Mouse (Mus musculus): Measurements from ENCODE around the gene Srebf1.

The Srebf1 gene

DNA sequence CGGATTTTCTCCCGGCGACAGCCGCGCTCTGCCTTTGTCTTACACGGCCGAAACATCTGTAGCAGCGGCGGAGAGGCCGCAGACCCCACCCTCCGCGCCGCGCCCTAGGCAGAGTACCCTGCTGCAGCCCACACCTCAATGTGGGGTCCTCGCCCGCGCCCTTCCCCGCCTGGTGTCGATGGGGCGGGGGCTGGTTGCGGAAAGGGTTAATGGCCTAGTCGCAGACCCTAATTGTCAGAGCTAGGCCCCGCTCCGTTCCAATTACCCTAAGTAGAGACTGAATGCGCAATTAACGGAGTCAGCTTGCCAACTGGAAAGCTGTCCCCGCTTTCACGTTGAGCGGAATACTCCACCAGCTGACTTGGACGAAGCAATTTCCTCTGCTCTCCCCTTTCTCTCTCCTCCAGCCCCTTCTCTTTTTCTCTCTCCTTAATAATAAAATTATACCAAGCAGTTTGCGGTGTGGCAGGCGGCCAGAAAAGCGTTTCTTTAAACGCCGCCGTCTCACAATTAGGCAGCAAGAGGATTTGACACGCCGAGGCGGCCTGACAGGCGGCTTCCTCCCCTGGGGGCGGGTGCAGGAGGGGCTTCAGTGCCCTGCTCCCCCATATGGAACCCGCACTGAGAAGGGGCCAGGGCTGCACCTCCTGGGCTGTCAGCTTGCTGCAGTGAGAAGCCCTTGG is 45.3 kb downstream of the Srebf1 start:
- DNase-seq (ENCODE audit: low spot score) = no peak

DNA sequence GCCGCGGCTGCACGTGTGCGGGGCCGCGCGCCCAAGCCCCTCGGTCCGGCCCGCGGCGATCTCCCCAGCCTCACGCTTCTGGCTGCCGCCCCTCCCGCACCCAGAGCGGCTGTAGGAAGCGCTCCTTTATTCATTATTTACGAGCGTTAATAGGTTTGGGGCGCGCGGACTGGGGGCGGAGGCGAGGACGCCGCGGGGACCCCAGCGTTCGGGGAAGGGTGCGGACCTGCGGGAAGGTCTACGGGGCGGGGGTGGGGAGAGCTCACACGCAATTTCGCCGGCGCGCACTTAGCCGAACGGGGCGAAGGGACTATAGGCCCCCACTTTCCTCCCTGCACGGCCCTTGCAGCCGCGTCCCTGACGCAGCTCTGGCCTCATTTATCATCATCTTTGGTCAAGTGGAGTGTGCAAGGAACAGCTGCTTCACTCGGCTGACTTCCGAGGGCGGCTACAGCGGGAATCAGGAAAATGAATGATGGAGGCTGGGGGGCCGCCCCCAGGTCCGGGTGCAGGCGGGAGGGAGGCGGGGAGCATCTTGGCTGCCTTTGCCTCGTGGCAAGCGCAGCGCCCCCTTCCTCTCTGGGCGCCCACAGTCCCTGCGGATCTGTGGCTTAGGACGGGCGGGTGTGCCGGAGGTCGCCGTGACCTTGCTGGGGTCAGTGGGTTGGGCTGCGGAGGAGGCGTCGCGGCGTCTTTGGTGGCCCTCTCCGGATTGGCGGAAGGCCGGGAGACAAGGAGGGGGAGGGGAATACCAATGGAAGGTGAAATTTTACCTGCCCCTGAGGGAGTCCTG is 46.0 kb downstream of the Srebf1 start:
- DNase-seq (ENCODE audit: low spot score) = no peak

DNA sequence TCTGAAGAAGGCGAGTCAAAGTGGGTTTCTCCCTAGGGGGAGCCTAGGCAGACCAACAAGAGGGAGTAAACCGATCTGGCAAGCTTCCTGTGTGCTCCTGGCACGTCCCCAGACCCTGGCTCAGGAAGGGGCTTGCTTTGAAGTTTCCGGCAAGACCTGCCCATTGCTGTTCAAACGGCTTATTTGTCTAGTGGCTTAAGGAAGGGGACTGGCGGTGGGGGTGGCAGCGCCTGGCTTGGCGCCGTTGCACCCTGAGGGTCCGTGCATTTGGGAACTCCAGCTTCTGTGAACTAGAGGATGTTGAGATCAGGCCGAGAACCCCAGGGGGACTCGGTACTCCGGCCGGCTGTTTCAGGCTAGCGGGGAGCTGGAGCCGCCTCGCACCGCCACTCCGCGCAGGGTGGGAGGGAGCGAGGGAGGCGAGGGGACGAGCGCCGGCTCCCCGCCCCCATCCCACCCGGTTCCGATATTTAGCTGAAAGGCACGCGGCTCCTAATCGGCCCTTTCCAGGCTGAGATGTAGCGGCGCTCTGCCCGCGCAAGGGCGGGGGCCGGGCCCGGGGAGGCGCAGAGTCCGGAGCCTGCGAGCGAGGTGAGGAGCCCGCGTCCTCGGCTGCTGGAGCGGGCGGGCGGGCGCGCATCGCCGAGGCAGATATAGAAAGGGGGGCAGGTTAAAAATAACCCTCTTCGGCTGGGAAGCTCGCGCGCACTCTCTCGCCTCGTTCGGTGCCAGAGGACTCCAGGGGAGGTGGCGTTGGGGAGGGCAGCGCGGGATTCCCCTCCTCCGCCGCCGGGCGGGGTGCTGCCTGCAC is 46.8 kb downstream of the Srebf1 start:
- DNase-seq (ENCODE audit: low spot score) = no peak

DNA sequence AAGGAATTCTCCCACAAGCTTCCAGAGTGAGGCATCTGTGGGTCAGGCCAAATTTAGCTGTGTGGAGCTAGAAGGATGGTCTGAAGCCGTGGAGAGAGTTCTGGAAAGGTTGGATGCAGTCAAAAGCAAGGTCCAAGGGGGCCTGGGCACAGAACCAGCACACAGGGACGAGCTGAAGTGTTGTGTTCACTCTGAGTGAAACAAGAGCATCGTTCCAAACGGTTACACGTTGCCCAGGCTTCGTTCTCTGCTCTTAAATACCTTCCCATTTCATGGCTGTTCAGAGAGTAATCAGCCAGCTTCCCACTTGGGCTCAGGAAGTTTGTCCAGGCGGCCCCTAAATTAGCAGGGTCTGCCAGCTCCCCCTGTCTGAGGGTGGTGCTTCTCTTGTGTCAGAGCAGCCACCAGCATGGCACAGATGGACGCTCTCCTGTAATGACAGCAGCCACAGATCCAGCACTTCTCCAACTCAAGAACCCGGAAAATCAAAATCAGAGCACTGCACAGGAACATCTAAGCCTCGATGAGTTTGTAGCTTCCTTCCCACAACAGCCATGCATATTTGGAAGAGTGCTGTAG is 48.7 kb downstream of the Srebf1 start:
- no peak for DNase-seq (ENCODE audit: low spot score)

DNA sequence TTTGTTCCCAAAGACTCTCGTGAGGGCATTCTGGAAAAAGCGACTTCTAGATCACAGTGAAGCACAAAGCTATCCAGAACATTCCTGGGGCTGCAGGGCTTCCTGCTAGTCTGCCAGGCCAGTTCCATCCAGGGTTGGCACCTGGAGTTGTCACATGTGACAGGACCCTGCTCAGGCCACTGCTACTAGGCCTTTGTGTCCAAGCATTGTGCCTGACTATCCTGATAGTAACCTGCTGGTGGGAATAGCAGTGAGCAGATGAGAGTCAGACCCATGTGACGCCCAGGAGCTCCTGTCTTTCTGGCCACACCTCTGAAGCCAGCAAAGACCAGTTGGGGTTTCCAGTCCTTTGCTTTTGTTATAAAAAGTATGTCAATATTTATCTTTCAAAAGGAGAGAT is 50.3 kb downstream of the Srebf1 start:
- DNase-seq (ENCODE audit: low spot score) = no peak

DNA sequence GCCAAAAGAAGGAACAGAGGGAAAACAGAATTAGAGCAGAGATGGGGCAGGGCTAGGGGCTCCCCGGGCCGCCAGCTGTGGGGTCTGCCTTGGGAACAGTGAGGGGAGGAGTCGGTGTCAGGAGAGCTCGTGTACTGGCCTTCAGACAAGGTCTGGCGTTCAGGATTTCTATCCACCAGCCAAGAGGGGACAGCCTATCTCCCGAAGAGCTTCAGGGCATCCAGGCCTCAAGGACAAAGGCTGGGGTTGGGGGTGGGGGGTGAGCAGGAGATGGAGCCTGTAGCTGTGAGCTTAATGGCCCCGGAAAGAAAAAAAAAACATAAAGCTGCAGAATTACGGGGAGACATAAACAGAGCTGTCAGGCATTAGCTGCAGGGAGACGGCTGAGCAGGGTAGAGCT is 53.6 kb downstream of the Srebf1 start:
- no peak for DNase-seq (ENCODE audit: low spot score)

DNA sequence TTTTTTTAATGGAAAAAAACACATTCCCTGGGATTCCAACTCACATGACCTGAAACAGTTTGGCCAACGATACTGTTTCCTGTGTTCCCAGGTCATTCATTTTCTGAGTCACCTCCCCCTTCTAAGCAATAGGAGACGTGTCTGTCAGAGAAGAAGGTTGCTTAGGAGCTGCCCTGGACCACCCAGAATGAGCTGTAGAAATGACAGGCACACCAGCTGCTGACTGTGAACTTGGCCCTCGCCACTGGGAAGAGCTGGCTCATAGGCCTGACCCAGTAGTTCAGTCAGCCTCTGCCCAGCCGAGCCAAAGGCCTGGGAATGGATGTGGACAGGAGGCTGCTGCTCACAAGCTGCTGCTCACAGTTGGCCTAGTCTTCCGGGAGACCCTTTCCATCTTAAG is 57.3 kb downstream of the Srebf1 start:
- no peak for DNase-seq (ENCODE audit: low spot score)

DNA sequence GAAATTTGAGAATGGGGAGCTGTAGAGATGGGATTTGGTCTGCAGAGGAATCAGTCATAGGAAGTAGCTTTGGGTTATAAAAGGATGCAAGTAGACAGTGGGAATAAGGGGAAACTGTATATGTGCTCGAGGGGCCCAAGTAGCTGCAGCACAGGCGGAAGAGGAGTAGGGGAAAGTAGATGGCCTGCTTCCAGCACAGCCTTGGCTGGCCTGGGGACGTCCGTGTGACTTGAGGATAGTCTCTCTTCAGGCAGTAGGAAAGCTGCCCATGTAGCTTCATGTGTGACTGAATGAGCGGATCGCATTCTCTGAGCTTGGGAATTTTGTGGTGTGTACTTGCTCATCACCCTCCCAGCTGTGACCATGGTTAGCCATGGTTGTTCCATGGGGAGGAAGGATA is 57.9 kb downstream of the Srebf1 start:
- no peak for DNase-seq (ENCODE audit: low spot score)

DNA sequence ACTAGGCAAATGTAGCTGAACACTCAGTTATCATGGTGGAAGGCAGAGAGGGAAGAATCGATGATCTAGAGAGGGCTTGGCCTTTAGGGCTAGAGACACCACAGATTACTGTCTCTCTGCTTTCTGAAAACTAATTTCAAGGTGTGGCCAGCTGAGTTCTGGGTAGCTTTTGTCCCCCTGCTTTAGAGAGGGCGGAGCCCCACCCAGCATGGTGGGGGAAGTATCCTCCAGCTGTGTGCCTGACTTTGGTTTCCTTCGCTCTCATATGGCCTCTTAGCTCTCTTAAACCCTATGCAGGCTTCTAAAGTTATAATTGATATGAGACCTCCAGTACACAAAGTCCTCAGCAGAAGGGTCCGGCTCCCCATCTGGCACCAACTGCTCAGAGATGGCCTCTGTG is 59.0 kb downstream of the Srebf1 start:
- DNase-seq (ENCODE audit: low spot score) = no peak

DNA sequence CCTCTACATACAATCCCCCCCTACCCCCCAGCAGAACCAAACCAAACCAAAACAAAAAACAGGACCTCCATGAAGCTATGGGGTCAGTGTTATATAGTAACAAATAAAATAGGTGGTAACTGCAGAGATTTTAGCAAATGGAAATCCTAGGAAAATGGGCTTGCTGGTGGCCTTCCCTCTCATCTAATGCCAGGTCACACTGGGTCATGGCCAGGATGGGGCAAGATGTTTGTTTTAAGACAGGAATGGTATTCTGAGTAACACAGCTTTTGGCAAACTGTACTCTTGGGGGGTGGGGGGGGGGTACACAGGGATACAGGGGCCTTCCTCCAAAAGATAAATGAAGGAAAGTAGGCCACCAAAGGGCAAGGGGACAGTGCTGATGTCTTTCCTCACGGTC is 59.8 kb downstream of the Srebf1 start:
- DNase-seq (ENCODE audit: low spot score) = no peak

DNA sequence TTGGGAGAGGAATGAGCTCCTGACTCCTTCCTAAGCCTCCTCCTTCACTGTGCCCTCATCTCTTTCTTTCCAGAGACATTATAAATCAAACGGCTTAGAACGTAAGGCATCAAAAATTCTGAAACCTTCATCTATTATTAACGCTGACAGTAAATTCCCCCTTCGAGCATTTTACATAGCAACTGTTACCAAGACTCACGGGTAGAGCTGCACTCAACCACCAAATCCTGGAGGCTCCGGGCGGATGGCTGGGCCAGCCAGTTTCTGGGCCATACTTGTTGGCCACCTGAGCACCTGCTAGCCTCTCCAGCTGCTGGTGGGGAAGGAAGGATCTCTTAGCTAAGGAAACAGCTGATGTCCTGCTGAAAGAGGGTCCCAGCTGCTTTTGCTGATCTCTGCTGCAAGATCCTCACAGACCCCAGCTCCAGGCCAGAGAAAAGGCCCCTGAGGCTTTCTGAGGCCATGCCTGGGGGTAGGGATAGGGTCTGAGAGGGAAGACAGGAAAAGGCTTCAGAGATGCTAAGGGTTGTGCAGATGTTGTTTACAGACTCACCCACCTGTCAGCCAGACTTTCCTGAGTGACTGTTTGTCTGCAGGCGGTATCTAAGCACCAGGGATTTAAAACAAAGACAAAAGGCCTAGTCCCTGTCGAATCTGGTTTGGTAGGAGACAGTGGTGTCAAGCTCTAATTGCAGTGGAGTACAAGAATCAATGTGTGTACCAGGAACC is 61.1 kb downstream of the Srebf1 start:
- DNase-seq (ENCODE audit: low spot score) = no peak

DNA sequence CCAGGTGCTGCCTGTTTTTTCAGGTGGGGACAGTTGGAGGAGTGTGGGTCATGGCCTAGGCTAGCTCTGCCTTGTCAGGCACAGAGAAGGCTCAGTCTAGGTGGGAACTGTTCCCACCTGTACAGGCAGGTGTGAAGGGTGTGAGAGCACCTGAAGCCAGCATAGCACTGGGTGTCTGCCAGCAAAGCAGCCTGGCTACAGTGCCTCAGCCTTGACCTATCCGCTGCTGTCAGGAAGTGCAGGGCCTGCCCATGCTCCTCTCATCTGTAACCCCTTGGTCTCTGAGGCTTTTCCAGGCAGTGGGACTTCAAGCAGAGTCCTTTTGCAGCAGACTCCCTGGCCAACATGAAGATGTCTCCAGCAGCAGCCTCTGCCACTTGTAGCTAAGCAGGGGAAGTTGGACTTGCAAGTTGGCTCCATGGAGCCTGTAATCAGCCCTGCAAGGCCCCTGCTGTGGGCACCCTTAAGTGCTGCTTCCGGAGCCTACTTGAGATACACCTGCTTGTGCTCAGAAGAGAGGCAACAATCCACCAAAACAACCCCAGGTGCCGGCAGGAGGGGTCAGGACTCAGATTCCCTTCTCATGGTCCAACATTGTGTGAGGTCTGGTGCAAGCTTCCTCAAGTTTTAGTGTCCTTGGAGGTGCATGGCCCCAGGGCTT is 61.8 kb downstream of the Srebf1 start:
- DNase-seq (ENCODE audit: low spot score) = no peak

DNA sequence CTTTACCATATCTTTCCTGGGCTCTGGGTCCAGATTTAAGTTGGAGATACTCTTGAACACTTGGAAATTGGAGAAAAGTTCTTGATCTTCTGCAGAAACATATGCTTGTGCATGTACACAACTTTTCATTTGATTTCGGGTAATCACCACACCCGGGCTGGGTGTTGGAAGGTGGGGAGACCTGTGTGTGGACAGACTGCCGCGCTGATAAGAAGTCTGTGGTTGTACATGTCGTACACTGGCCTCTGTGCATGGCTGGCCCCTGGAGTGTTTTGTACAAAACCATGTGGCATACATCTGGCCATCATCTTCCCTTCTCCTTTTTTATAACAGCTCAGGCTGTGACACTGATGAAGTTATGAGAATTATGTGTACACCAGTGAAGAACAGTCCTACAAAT is 62.4 kb downstream of the Srebf1 start:
- no peak for DNase-seq (ENCODE audit: low spot score)

DNA sequence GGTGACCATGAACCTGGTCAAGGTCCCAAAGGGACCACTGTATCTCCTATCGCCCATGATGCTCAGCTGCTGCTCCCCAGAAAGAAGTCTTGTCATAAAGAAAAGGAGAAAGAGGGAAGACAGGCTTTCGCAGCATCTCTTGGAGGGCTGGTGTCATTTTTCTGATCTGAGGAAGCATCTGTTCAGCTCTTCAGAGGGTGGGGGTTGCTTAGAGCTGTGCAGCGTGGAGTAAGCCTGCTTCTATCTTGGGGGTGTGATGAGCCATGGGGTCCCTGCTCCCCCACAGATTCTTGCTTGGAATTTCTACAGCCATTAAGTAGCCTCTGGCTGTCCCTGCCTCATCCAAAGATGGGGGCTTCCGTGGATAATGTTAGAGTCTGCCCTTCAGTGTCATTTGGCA is 64.1 kb downstream of the Srebf1 start:
- DNase-seq (ENCODE audit: low spot score) = no peak

DNA sequence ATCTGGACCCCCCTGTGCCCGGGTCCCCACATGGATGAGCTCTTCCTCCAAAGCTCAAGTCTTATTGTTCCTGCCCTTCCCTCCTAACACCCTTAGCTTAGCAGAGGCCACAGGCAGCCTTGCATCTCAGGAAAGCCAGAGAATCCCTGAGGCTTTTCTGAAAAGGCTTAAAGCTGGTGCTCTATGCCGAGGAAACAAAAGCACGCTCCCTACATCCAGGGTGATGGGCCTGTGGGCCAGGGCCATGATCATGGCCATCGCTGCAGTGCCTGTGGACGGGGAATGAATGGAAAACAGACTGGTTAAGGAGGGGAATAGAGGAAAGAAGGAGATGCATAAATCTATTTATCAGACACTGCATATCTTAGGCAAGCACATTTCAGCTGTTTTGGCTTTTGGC is 66.7 kb downstream of the Srebf1 start:
- no peak for DNase-seq (ENCODE audit: low spot score)

DNA sequence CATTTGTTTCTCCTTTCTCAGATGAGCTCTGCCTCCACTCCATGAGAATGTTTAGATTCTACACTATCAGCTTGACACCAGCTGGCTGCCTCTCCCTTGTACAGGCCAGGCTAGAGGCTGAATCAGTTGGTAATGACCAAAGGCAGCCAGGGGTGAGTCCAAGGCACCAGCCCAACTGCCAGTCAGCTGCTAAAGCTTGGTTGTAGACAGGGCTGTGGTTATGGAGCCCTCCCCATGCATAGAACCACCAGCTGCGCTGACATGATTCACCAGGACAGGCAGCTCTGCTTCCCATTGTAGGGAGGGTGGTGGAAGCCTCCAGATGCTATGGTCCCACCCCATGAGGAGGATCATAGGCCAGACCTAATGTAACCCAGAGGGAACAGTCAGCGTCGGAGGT is 68.4 kb downstream of the Srebf1 start:
- no peak for DNase-seq (ENCODE audit: low spot score)

DNA sequence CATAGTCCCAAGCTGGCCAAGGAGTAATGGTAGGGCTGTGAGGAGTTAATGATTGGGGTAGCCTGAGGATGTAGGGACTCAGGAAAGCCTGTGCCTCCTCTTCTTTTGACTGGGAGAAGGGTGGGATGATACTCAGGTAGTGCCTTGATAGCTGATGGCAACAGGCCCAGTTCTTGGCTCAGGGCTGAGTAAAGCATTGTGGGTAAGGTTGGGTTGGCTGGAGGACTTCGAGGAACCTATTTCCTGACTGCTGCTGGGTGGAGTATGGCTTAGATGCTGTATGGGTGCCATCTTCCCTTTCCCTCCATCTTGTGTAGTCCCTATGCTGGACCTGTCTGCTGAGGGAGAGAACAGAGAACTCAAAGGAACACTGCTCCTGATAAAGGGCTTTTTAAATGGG is 70.0 kb downstream of the Srebf1 start:
- no peak for DNase-seq (ENCODE audit: low spot score)

DNA sequence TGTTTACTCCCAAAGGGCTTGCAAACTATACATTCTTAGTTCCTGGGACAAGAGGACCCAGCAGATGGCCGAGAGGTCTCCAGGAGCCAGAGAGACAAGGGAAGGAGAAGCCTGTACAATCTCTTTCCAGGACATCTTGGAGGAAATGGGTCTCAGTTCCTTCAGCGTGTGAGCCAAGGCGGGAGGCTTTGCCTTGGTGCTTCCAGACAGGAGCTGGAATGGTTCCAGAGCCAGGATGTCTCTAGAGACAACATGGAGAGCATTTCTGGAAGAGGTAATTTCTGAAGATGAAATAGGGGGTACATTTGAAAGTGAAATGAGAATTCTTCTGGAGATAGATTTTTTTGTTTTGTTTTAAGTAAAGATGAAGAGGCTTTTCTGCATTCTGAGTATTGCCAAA is 71.7 kb downstream of the Srebf1 start:
- DNase-seq (ENCODE audit: low spot score) = no peak
